Mouse (Mus musculus) gastrocnemius, postnatal 4 days (tissue): ENCODE measurements around the gene ccdc198. TPM values are rescaled to one million over a fixed set of nuclear protein-coding genes. Genes with fewer than 3 reads are reported as not detected.
A peak's percentile ranks its signal among the peaks of the same experiment; 100 is the strongest.
"Not testable (repeated sequence)": the region's sequence is repeated elsewhere in the genome, so short reads cannot be mapped to it uniquely, and the experiment has no call there.

Experiments used
- DNase-seq, 2 experiments: peaks; one replicate each; pipeline ENCODE4 v3.0.0; 2021 to 2022; ENCODE audit warnings: low spot score in 2 of 2, mixed read lengths in 2 of 2
- long read RNA-seq, 2 experiments: library from polyadenylated mRNA; stranded (forward); transcript quantifications; one replicate each; pipeline ENCODE4 v2.0.0; 2021
- total RNA-seq, 2 experiments: library from RNA; stranded (reverse); gene quantifications; 2 replicates each; pipeline ENCODE4 v1.2.3; 2021

Gene ccdc198
- not detected for total RNA-seq
- long read RNA-seq, experiment 1: 0 reads
- long read RNA-seq, experiment 2: 0 reads

GRCm38 (mm10) chr14:49245126-49245714 lies at the start of gene ccdc198:
ccdc198 (minus strand) TSS chr14:49245474.
- DNase-seq: no peak

- no peak for DNase-seq
Observed at GRCm38 (mm10) chr14:49293802-49294449, 48.7 kb upstream of the ccdc198 start.

- no peak for DNase-seq
Observed at GRCm38 (mm10) chr14:49290029-49290745, 44.9 kb upstream of the ccdc198 start.

GRCm38 (mm10) chr14:49283784-49284655 lies 38.7 kb upstream of the ccdc198 start:
- DNase-seq: no peak

- DNase-seq: no peak
Observed at GRCm38 (mm10) chr14:49278880-49279279, 33.6 kb upstream of the ccdc198 start.

GRCm38 (mm10) chr14:49278479-49278878 lies 33.2 kb upstream of the ccdc198 start:
- not testable (repeated sequence) for DNase-seq

- DNase-seq: no peak
Observed at GRCm38 (mm10) chr14:49277642-49278041, 32.4 kb upstream of the ccdc198 start.

GRCm38 (mm10) chr14:49275376-49275775 lies 30.1 kb upstream of the ccdc198 start:
- no peak for DNase-seq

GRCm38 (mm10) chr14:49265286-49266002 lies 20.2 kb upstream of the ccdc198 start:
- no peak for DNase-seq

GRCm38 (mm10) chr14:49241522-49241921 lies 3.8 kb downstream of the ccdc198 start:
- no peak for DNase-seq

GRCm38 (mm10) chr14:49238206-49238605 lies 7.1 kb downstream of the ccdc198 start:
- peak in 1 of 2 experiments; percentile 29 for DNase-seq

GRCm38 (mm10) chr14:49234788-49235515 lies 10.3 kb downstream of the ccdc198 start:
- DNase-seq: peak in 1 of 2 experiments; percentile 22

GRCm38 (mm10) chr14:49231845-49232244 lies 13.4 kb downstream of the ccdc198 start:
- DNase-seq: no peak

GRCm38 (mm10) chr14:49226986-49227385 lies 18.3 kb downstream of the ccdc198 start:
- no peak for DNase-seq

- DNase-seq: no peak
Observed at GRCm38 (mm10) chr14:49226471-49226870, 18.8 kb downstream of the ccdc198 start.

GRCm38 (mm10) chr14:49221771-49222170 lies 23.5 kb downstream of the ccdc198 start:
- no peak for DNase-seq

GRCm38 (mm10) chr14:49219466-49220022 lies 25.7 kb downstream of the ccdc198 start:
- not testable (repeated sequence) for DNase-seq

GRCm38 (mm10) chr14:49218677-49219076 lies 26.6 kb downstream of the ccdc198 start:
- no peak for DNase-seq

GRCm38 (mm10) chr14:49210215-49210614 lies 35.1 kb downstream of the ccdc198 start:
- not testable (repeated sequence) for DNase-seq
